Mouse (Mus musculus): ENCODE measurements around the gene Clhc1.
"Not testable (repeated sequence)": the region's sequence is repeated elsewhere in the genome, so short reads cannot be mapped to it uniquely, and the experiment has no call there.

The Clhc1 gene

GRCm38 (mm10) chr11:29547752-29548503 lies at the start of gene Clhc1, which contains the start of gene Rps27a:
Gene Clhc1, plus strand, starts transcription at chr11:29547950.
Gene Rps27a, minus strand, starts transcription at chr11:29548109.
- peak; percentile 97 for DNase-seq (ENCODE audit: low read depth, low spot score)

GRCm38 (mm10) chr11:29503948-29504893 lies 43.5 kb upstream of the Clhc1 start:
- no peak for DNase-seq (ENCODE audit: low read depth, low spot score)

- no peak for DNase-seq (ENCODE audit: low read depth, low spot score)
These were observed 42.7 kb upstream of the Clhc1 start for GRCm38 (mm10) chr11:29504899-29505625.

- no peak for DNase-seq (ENCODE audit: low read depth, low spot score)
These were observed 38.3 kb upstream of the Clhc1 start for GRCm38 (mm10) chr11:29509421-29509820.

GRCm38 (mm10) chr11:29512818-29513535 lies 34.8 kb upstream of the Clhc1 start:
- no peak for DNase-seq (ENCODE audit: low read depth, low spot score)

- DNase-seq (ENCODE audit: low read depth, low spot score): peak; percentile 9
These were observed 33.4 kb upstream of the Clhc1 start for GRCm38 (mm10) chr11:29514325-29514681.

GRCm38 (mm10) chr11:29514682-29515412 lies 32.9 kb upstream of the Clhc1 start, which contains the start of gene Prorsd1:
Gene Prorsd1, minus strand, starts transcription at chr11:29515033.
- peak; percentile 93 for DNase-seq (ENCODE audit: low read depth, low spot score)

- DNase-seq (ENCODE audit: low read depth, low spot score): peak; percentile 95
These were observed 21.6 kb upstream of the Clhc1 start, which contains the start of gene Mtif2 for GRCm38 (mm10) chr11:29525988-29526794. Gene Mtif2, plus strand, starts transcription at chr11:29526408.

- no peak for DNase-seq (ENCODE audit: low read depth, low spot score)
These were observed 9.5 kb upstream of the Clhc1 start for GRCm38 (mm10) chr11:29538201-29538600.

- DNase-seq (ENCODE audit: low read depth, low spot score): no peak
These were observed 3.4 kb upstream of the Clhc1 start for GRCm38 (mm10) chr11:29544225-29544945.

- DNase-seq (ENCODE audit: low read depth, low spot score): not testable (repeated sequence)
These were observed 2.5 kb upstream of the Clhc1 start for GRCm38 (mm10) chr11:29545150-29545752.

GRCm38 (mm10) chr11:29546297-29546696 lies 1.5 kb upstream of the Clhc1 start:
- DNase-seq (ENCODE audit: low read depth, low spot score): not testable (repeated sequence)

- DNase-seq (ENCODE audit: low read depth, low spot score): no peak
These were observed 988 bp upstream of the Clhc1 start for GRCm38 (mm10) chr11:29546762-29547161.

GRCm38 (mm10) chr11:29547249-29547751 lies 450 bp upstream of the Clhc1 start:
- DNase-seq (ENCODE audit: low read depth, low spot score): no peak

- DNase-seq (ENCODE audit: low read depth, low spot score): peak; percentile 29
These were observed 1.0 kb downstream of the Clhc1 start for GRCm38 (mm10) chr11:29548504-29549424.

- no peak for DNase-seq (ENCODE audit: low read depth, low spot score)
These were observed 1.7 kb downstream of the Clhc1 start for GRCm38 (mm10) chr11:29549425-29549778.

- no peak for DNase-seq (ENCODE audit: low read depth, low spot score)
These were observed 12.7 kb downstream of the Clhc1 start for GRCm38 (mm10) chr11:29560452-29560851.
